Mouse (Mus musculus) naive thymus-derived CD4-positive, alpha-beta T cell, adult 2 months (primary cell): ENCODE results near the gene Clic1.
"Not testable (repeated sequence)": the region's sequence is repeated elsewhere in the genome, so short reads cannot be mapped to it uniquely, and the experiment has no call there.

ENCODE experiments used
- DNase-seq: peaks from one replicate; pipeline ENCODE4 v3.0.0-alpha.2; 2011; ENCODE audit warnings: low read depth

The Clic1 gene

DNA sequence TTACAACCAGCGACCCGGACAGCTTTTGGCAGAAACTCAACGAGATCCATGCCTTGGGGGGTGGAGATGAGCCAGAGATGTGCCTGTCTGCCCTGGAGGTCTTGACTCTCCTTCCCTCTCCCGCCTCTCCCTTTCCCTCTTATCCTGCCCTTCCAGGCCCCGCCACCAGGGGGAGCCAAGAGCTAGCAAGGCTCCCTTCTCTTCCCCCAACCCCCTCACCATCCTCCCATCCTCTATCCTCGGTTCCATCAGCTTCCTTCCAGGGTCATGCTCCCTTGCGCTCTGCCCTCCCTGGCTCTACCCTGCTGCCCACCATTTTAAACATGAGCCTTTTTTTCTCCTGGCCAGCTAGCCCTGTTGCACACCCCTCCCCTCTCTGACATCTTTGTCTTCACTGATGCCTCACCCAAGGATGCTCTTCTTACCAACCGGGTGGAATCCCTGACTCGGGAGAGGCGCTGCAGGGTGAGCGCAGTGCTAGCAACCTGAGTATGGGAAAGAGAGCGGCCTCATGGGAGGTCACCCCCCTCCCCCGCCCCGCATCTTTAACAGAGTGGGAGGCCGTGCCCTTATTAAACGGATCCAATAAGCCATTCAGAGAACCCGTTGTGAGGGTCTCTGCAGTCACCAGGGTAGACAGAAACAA lies 28.5 kb upstream of the Clic1 start:
- peak; percentile 90 for DNase-seq

DNA sequence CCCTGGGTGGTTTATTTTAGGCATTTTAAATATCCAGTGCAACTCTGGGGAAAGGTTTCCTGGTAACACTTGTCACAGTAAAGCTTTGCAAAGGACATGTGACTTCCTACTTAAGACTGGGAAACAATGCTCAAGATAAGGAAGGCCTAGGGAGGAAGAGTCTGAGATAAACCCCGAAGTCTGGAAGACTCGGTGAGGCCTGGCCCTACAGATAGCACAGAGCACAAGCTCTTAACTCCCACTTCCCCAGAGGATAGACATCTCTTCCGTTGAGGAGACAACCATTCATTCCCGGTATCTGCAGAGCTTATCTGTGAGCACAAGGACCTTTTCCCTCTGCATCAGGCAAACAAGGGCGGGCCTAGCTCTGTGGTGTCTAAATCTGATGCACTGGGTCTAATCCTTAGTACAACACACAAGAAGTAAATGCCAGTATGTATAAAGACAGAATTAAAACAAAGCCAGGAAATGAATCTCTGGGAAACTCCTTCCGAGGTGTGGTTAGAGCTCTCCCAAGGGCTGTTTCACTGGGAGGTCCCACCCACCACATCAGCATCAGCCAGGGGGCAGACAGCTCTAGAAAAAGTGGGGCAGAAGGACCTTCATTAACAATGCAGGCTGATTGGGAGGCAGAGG lies 27.8 kb upstream of the Clic1 start:
- DNase-seq: no peak

DNA sequence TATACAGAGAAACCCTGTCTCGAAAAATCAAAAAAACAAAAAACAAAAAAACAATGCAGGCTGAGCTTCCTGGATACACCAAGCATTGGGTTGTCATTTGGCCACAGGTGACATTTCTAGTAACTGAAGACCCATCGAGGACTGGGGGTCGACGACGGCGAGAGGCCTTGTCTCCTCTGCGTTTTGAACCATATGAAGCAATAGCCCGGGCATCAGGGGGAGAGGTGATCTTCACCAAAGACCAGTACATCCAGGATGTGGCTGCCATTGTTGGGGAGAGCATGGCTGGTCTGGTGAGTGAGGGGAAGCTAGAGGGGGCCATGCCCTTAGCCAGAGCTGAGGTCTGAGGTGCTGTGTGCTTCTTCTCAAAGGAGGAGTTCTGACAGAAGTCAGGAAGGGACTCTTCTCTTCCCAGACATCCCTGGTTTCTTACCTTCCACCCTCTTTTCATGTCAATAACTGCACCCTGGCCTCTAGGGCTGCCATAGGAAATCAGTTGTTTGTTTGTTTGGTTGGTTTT lies 27.2 kb upstream of the Clic1 start:
- DNase-seq: no peak

DNA sequence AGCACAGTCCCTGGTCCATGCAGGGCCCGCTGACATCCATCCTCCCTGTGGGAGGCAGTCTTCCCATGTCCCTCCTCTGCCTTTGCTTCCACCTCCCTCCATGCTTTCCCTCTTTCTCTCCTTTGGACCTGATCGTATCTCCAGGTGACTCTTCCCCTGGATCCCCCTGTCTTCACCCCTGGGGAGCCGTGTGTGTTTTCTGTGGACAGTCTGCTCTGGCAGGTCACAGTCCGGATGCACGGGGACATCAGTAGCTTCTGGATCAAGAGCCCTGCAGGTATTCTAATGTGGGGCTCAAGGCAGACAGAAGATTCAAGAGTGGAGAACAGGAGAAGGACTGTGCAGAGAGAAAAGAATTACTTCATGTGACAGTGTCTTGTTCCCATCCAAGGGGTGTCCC lies 26.5 kb upstream of the Clic1 start:
- DNase-seq: no peak

DNA sequence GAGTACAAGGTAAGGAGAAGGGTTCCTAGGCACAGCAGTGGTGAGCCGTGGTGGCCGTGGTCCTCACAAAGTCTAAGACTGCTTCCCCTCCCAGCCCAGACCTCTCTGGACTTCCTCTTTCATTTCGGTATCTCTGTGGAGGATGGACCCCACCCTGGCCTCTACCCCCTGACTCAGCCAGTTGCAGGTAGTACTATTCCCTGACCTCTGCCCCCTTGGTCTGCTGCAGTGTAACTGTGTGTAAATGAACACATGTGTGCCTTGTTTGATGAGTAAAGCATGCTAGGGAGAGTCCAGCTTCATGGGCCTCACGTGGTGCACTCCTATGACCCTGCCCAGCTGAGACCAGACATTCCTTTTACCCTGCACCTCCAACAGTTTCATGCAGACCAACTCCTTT lies 26.0 kb upstream of the Clic1 start:
- no peak for DNase-seq

DNA sequence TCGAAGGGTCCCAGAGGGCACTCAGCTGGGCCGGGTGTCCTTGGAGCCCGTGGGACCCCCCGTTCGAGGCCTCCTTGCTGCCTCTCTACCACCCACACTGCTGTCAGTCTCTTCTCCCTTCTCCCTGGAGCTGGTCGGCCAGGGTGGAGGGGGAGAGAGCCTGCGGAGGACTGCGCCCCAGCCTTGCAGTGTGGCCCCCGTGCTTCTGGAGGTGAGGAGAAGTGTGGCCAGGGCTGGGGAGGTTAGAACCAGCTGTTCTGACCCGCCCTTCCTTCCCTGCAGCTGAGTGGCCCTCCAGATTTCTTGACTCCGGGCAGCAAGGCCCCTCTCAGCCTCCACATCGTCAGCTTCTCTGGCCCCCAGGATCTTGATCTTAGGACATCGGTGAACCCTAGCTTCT lies 25.5 kb upstream of the Clic1 start:
- DNase-seq: no peak

DNA sequence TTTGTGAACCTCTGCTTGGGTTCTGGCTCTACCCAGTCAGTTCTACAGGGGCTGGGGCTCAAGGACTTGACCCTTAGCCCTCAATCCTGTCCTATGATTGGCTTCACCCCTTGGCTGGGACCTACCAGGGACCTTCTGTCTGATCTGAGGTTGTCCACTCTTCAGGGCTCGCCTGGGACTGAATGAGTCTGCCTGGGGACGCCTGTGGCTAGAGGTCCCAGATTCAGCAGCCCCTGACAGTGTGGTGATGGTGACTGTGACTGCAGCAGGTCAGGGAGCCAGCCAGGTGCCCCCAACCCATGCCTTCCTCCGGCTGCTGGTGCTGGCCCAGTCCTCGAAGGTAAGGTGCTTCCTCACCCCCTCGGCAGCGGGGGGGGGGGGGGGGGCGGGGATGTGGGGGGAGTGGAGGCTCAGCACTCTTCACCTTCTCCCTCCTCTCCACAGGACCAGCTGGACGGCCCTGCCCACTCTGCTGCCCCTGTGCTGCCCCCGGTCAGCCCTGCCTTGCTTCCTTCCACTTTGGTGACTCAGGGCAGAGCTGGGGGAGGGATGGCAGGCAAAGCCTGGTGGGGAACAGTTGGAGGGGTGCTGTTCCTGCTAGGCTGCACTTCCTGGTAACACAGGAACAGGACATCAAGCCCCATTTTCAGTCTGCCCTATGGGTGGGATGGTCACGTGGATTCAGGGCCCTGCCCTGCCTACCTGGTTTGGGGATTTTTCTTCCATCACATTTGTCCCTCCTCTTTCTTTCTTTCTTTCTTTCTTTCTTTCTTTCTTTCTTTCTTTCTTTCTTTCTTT lies 24.9 kb upstream of the Clic1 start:
- no peak for DNase-seq

DNA sequence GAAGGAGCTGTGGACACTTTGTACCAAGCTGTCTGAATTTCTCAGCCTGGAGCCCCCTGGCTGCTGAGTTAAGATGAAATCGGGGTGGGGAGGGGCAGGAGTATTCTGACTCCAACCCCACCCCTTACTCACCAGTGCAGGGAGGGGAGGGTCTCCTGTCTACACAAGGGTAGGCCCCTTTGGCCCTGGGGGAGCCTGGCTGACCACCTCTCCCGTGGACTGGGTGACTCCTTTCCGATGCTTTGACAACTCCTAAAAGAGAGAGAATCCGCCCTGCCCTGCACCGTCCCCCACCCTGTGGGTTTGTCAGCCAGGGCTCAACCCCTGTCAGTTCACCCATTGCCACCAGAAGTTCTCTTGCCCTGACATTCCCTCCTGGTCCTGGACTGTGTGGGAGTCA lies 23.6 kb upstream of the Clic1 start:
- no peak for DNase-seq

DNA sequence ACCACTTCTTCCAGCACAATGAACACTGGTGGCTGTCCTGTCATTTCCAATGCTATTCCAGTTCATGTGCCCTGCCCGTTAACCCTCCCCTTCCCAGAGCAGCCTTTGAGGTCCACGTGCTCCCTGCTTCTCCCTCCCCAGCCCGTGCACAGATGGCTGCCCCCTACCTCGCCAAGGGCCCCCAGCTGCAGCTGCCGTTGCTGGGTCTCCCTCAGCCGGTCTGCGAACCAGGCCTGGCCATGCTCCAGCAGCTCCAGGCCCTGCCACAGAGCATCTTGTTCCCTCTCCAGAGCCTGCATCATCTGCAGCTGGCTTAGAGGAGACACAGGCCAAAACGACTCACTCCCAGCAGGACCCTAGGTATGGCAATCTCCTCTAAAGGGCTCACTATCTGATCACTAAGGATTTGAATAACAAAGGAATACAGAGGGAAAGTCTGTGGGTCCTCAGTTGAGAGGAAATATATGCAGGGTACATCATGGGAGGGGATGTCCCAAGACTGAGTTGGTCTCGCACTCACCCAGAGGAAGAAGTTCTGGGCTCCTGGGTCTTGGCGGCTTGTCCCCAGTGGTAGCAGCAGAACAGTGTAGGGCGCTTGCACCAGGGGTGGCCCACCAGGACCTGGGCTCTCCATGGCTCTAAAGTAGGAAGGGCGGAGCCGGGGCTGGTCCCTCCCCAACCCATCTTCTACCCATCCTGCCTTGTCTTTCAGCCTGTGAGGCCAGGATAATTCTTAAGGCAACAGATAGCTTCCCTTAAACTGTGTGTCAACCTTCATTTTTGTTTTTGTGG lies 22.3 kb upstream of the Clic1 start, which contains the start of gene Sapcd1:
Gene Sapcd1, minus strand, starts transcription at position 740 of the 792 bp plus-strand sequence.
- DNase-seq: no peak

DNA sequence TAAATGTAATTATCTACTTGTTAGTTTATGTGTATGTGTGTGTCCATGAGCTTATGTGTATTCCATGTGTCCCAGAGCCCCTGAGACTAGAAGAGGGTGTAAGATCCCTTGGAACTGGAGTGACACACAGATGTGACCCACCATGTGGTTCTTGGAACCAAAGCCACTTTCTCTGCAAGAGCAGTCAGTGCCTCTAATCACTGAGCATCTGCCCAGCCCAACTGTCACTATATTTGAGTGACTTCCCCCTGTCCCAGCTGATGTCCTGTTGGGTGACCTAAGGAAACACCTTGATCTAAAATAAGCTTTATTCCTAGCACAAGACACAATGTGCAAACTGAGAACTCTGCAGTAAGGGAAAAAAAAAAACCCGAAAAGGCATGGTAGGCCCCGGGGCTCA lies 21.5 kb upstream of the Clic1 start:
- DNase-seq: no peak

DNA sequence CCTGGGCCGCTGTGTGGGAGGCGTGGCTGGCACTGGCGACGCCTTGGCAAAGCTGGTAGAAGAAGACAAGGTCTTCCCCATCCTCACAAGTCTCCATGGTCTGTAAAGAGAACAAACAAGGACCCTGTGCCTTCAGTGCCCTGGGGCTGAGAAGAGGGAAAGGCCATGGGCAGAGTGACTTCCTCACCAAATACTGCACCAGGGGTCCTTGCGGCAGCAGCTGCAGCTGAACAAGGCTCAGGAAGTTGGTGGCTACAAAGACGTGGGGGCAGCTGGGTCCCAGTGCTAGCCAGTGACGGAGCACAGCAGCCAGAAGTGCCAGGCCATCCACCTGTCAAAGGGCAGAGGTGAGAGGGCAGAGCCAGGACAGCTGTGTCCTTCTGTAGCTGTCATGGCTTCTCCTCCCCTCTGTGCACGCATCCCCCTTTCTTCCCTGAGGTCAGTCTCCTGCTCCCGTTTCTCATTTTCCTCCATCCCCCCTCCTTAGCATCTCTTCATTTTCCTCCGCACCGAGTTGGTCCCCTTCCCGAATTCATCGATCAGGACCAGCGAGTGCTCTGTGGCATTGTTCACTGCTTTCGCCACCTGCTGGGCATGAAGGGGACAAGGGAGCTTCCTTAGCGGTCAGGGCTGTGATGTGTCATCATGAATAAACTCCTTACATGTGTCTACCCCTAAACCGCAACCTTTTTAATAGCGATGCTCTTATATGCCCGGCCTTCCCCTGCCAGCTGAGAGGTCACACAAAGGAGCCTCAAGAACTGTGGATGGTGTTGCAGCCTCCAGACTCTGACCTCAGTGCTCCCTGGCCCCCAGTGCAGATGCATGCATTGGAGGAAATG lies 19.9 kb upstream of the Clic1 start:
- DNase-seq: peak; percentile 57

DNA sequence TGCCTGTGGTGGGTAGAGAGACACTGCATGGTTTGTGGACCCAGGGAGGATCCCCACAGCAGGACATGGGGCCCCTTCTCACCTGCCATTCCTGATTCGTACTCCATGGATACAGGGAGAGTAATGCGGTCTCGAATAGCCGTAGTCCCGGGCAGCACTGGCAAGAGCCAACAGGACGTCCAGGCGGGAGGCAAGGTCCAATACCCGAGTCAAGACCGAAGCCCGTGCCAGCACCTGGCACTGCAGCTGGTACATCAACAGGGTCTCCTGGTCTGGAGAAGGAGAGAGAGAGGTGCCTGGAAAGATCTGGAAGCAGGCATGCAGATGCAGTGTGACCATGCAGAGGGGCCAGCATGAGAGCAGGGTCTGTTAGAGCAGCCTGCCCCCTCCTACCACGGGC lies 18.5 kb upstream of the Clic1 start:
- no peak for DNase-seq

DNA sequence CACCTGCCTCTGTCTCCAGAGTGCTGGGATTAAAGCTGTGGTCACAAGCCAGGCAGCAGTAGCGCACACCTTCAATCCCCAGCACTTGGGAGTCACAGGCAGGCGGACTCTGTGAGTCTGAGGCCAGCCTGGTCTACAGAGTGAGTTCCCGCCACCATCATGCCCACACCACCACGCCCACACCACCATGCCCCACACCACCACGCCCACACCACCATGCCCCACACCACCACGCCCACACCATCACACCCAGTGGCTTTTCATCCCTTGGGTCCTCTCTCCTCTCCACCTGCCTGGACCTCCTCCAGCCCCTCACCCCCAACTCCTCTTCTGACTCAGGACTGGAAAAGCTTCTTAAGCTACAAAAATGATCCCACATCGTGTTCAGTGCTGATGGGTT lies 17.9 kb upstream of the Clic1 start:
- no peak for DNase-seq

DNA sequence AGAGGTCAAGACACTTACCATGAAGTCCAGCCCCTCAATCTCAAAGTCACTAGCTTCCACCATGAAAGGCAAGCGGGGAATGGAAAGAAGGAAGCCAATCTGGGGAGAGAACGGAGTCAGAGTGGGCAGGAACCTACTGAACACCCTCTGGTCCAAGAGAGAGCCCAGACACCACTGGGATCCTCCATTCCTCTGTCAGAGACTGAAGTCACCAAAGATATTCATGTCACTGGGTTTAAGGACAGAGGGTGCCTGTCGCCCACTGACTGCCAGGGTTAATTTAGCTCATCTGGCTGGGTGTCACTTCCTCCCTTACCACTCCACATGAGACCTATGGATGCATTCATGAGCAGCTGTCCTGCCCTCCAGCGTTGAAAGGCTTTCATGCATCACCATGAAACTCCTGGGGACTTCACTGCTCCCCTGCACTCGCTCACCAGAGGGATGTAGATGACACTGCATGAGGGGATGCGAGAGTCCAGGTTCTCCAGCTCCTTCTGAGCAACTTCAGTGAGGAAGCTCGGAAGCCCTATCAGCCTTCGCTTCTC lies 17.4 kb upstream of the Clic1 start:
- no peak for DNase-seq

DNA sequence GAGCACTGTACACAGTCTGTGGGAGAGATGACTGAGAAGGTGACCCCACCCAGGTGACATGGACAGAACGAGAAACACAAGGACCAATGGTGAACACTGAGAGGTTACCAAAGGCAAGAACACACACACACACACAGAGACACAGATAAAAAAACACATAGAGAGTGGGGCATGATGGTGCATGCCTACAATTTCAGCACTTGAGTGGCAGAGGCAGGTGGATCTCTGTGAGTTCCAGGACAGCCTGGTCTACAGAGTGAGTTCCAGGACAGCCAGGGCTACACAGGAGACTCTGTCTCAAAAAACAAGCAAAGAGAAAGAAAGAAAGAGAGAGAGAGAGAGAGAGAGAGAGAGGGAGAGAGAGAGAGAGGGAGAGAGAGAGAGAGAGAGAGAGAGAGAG lies 16.1 kb upstream of the Clic1 start:
- DNase-seq: not testable (repeated sequence)

DNA sequence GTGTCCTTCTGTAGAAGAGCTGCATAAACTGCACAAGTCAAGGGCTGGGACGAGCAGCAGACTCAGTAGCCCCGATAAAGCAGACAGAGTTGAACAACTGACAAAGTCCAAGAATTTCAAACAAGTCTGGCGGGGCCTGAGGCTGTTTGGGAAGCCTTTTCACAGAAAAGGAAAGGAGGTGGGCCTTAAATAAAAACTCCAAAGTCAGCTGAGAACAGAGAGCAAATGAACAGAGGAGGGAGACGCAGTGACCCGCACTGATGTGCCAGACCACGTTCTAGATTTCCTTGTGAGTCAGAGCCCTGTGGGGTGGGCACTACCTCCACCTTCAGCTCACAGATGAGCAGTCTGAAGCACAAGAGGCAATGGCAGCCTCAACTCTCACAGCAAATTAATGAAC lies 14.9 kb upstream of the Clic1 start:
- no peak for DNase-seq

DNA sequence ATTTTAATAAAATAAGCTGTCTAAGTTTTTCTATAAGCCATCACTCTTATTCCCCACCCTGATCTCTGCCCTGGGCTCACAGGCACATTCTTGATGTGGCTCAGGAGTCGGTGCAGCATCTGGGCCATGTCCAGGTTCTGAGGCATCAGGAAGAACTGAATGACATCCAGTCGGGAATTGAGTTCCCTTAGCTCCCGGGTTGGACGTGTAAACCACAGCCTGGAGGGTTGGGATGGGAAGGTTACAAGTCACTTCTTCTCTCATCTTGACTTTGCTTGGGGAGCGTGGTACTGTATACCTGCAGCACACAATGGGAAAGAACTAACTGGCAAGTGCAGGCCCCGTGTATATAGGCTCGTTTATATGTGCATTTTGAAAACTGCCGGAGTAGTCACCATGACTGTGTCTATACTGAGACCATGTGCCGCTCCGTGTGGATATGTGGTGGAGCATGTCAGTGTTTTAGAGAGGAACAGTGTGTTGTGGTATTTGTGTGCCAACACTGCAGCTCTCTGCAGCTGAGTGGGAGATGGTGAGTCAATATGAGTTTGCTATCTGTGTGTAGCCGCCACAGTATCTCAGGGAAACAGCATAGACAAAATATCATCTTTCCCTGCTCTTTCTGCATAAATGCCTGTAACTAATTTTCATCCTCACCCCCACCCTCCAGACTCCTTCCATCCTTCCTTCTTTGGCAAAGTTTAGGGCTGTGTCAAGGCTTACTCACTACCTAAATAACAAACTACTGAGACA lies 10.5 kb upstream of the Clic1 start:
- DNase-seq: no peak

DNA sequence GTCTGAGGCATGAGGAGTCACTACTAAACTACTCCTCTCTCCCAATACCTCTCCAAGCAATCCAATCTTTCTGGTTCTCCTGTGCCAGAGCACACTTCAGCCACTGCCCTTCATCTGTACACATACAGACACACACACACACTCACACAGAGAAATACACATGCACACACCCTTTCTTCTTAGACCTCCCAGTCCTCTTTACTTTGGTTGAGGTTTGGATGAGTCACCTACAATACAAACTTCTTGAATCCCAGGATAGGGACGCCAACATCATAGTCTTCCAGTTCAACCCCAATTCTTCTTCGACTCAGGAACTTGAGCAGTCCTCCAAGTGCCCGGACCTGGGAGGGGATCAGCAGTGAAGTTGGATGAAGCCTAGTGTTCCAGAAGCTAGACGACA lies 6.0 kb upstream of the Clic1 start:
- DNase-seq: no peak

DNA sequence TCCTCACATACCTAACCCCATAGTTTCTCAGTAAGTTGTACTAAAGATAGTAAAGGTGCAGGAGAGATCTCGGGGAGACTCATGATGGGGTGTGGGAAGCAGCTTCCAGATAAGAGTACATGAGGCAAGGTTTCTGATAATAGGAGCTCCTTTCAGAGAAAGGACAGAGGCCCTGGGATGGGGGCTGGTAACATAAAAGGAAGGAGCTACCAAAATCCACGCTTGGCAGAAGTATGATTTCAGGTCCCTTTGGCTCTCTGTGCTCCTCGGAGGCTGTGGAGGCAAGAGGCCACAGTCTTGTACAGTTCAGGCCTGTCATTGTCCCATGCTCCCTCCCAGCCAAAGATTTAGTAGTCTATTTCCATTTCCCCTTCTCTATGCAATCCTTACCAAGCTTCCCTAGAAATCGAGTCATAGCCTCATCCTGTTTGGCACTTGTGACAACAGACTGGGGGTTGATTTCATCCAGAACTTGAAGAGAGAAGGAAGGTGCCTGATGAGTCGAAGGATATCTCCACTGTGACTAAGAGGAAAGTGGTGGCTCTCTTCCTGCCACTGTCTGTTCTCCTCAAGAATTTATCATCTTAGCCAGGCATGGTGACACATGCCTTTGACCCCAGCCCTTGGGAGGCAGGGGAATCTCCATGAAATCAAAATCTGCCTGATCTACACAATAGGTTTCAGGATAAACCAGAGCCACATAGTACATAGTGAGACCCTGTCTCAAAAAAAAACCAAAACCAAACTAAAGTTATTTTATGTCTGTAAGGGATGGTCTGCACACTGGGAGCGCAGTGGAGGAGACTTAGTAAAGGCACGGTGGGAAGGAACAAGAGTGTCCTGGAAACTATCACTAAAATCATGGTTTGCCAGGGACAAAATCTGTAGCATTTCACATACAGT lies 4.6 kb upstream of the Clic1 start:
- DNase-seq: no peak
